ENCODE assay signal across 1 mouse cellular context in the genomic region with DNA sequence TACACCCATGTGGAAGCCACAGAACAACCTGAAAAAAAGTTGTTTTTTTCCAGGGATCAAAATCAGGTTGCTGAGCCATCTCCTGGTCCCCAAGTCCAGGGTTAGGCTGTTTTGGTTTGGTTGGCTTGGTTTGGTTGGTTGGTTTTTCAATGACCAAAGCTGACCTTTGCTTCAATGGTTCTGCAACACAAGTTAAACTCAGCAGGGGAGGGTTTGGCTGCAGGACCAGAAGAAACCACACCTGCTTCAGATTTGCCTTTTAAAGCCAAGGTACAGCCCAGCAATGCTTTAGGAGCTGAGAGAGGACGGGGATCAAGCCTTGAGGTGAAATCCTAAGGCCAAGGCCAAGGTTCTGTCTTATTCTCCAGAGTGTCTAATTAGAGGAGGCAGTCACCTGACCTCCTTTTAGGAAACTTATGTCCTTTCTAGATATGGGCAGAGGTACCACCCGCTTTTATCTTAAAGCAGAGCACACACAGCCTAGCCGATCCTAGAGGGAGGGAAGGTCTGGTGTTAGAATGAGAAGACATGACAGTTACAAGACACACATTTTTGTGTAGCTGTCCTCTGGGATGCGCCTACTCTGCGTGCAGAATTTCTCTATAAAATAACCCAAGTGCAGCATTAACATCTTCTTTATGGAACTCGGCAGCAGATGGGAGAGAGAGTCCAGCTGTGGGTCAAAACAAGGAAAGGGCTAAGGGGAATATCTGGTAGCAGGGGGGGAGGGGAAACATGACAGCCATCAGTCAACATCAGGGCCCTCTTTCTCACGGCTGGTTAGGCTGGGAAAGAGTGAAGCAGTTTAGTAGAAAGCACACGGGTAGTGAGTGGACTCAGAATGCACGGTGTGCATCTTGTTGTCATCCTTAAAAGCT.
TF ChIP-seq lines count a peak whose summit lies in the region.

No protein-coding gene starts in this region.

TF ChIP-seq in MEL, 35 proteins besides CTCF, POLR2A, EP300 and RAD21 (continued from another document):
- TF ChIP-seq ZC3H11A (IDR thresholded peaks at IDR 0.05; ENCODE audit: low read depth, low read length) = no peak
- no peak for TF ChIP-seq ZKSCAN1 (IDR thresholded peaks at IDR 0.05; ENCODE audit: low read depth, low read length)
- no peak for TF ChIP-seq ZNF384 (IDR thresholded peaks at IDR 0.05; ENCODE audit: low read depth, low read length)
- TF ChIP-seq MXI1 (IDR thresholded peaks at IDR 0.05; ENCODE audit: low read depth, low read length) = no peak
- TF ChIP-seq TCF12 (IDR thresholded peaks at IDR 0.05; ENCODE audit: low read depth, low read length) = peak; percentile 58
- 0 out of 2 replicates have a peak, but pooled peaks have one; percentile 29 for TF ChIP-seq GATA1 (IDR thresholded peaks at IDR 0.05; ENCODE audit: low read depth, low read length)
- TF ChIP-seq MAFK (IDR thresholded peaks at IDR 0.05; ENCODE audit: borderline replicate concordance, low read depth, low read length) = no peak
- no peak for TF ChIP-seq ZMIZ1 (IDR thresholded peaks at IDR 0.05; ENCODE audit: low read depth, low read length)
- TF ChIP-seq E2F4 (IDR thresholded peaks at IDR 0.05; ENCODE audit: borderline replicate concordance, low read depth, low read length) = no peak
- TF ChIP-seq MAX (IDR thresholded peaks at IDR 0.05; ENCODE audit: low read length) = no peak
- TF ChIP-seq NRF1 (IDR thresholded peaks at IDR 0.05; ENCODE audit: insufficient read depth, low read depth, low read length, poor library complexity, severe bottlenecking) = no peak
